Mouse (Mus musculus): ENCODE data around the gene Nlrp1b.

Gene Nlrp1b

DNA sequence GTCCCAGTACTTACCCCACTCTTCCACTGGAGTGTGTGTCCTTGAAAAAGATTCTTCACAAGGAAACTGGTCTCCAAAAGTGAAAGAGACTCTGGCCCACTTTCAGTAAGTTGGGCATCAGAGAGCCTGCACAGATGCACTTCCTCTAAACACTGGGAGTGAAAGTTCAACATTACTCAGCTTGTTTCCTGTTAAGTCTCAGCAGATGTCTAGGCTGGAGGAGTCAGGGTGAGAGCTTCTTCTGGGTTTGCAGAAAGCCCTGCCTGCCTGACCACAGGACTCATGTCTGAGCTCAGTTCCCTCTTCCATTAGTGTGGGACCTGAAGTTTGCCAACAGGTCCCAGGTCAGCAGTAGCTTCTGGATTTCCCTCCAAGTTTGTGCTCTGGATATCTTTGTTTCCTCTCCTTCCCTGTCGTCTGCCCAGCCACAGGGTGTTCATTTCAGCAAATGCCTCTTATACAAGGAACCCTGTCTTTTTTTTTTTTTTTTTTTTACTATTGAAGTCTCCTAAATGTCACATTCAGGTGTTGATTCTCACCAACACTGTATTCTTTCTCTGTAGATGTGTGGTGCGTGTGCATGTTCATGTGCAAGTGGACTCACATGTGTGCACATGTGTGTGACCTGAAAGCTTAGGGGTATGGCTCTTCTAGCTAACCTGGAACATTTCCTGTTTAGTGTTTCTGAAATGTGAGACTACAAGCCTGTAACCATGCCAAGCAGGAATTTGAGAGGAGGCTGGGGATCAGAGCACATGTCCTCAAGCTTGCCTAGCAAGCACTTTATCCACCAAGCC, at the start of gene Nlrp1b:
Gene Nlrp1b, minus strand, starts transcription at position 50 of the 797 bp plus-strand sequence.
- no peak for DNase-seq (ENCODE audit: low spot score)

DNA sequence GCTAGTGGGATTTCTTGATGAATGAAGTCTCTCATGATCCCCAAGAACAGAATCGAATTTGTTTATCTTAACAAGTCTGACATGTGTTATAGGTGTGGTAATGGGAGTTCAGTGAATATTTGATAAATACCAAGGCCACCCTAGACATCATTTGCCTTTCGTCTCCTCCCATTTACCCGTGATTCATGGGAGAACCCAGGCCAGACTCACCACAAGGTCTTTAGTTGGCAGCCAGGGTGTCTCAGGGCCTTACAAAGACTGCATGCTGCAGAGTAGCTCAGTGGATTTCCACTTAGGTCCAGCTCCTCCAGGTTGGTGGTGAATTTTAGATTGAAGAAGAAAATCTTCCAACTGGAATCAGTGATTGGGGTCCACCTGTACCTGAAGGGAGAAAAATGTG, 30.5 kb upstream of the Nlrp1b start:
- no peak for DNase-seq (ENCODE audit: low spot score)

DNA sequence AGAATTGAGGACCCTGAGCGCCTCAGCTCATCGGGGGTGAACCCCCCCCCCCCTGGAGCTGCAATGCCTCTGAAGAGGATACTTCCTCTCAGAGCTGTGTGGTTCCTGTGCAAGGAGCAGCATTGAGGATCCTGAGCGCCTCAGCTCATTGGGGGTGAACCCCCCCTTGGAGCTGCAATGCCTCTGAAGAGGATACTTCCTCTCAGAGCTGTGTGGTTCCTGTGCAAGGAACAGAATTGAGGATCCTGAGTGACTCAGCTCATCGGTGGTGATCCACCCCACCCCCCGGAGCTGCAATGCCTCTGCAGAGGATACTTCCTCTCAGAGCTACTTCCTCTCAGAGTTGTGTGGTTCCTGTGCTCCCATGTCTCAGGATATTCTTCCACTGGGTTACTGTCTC, 20.8 kb upstream of the Nlrp1b start:
- no peak for DNase-seq (ENCODE audit: low spot score)

- no peak for DNase-seq (ENCODE audit: low spot score)
These were observed 5.9 kb downstream of the Nlrp1b start for GRCm38 (mm10) chr11:71224614-71225013.

GRCm38 (mm10) chr11:71202703-71203102, 27.8 kb downstream of the Nlrp1b start:
- DNase-seq (ENCODE audit: low spot score): no peak

DNA sequence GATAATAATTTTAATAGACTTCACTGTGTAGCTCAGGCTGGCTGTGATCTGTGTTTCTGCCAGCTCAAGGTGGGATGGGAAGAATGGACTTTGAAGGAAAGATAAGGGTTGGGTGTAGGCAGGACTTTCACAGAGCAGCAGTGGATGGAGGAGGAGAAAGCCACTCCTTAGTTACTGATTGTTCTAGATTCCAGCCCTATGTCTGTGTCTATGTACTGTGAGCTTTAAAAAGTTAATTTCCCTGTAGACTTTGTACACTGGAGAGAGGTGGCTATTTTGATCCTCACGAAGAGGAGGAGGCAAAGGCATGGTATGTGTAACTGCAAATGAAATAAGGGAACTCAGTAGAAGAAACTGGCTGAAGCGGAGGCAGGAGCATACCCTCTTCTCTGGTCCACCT, 31.2 kb downstream of the Nlrp1b start:
- DNase-seq (ENCODE audit: low spot score): no peak

GRCm38 (mm10) chr11:71169633-71170032, 60.9 kb downstream of the Nlrp1b start:
- no peak for DNase-seq (ENCODE audit: low spot score)

GRCm38 (mm10) chr11:71164139-71164538, 66.4 kb downstream of the Nlrp1b start:
- DNase-seq (ENCODE audit: low spot score): no peak

GRCm38 (mm10) chr11:71159439-71160136, 70.9 kb downstream of the Nlrp1b start:
- no peak for DNase-seq (ENCODE audit: low spot score)

GRCm38 (mm10) chr11:71155272-71155671, 75.3 kb downstream of the Nlrp1b start:
- no peak for DNase-seq (ENCODE audit: low spot score)

GRCm38 (mm10) chr11:71144661-71145060, 85.9 kb downstream of the Nlrp1b start, which contains the start of gene Nlrp1a:
Nlrp1a (minus strand) TSS chr11:71144704.
- no peak for DNase-seq (ENCODE audit: low spot score)

- no peak for DNase-seq (ENCODE audit: low spot score)
These were observed 88.5 kb downstream of the Nlrp1b start for GRCm38 (mm10) chr11:71142031-71142430.

DNA sequence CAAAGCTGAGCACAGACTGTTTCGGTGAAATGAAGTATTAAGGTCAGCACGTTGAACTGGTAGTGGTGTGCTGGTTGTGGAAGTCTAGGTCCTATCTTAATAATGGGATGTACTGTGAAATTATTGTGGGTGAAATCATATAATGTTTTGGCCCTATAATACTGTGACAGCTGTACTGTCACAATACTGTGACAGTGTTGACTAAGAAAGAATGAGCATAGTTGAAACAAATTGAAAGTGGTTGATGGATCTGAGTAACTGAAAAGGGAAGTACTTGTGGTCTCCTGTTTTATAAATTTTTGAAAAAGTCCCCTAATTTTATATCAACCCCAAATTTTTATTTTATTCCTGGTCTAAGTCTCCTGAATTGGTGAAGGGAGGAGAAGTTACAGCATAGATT, 123.4 kb downstream of the Nlrp1b start:
- no peak for DNase-seq (ENCODE audit: low spot score)

- no peak for DNase-seq (ENCODE audit: low spot score)
These were observed 124.1 kb downstream of the Nlrp1b start for GRCm38 (mm10) chr11:71106261-71107021.

GRCm38 (mm10) chr11:71103931-71104330, 126.6 kb downstream of the Nlrp1b start:
- no peak for DNase-seq (ENCODE audit: low spot score)

All from yolk sac, embryonic 10.5 days (tissue).